Mouse (Mus musculus) megakaryocyte, adult 5-6 weeks (primary cell): ENCODE data around the gene Crb1. TPM values are rescaled to one million over a fixed set of nuclear protein-coding genes. Genes with fewer than 3 reads are reported as not detected.
"Not testable (repeated sequence)": the region's sequence is repeated elsewhere in the genome, so short reads cannot be mapped to it uniquely, and the experiment has no call there.

Experiments used
- ATAC-seq: 2 replicates; pipeline ENCODE4 v1.8.0; 2016; ENCODE audit warnings: mild to moderate bottlenecking, inconsistent platforms; ENCODE audit not compliant: poor library complexity, severe bottlenecking
- total RNA-seq, 2 experiments: library from RNA; stranded (forward) in 1 of 2; stranded (reverse) in 1 of 2; fragments of 153-499, 151-499 nt in 1 of 2; fragments of 221-1000, 200-1000 nt in 1 of 2; gene quantifications; 2 replicates each; pipeline versions ENCODE4 v1.2.3 to v1.2.4; 2015 to 2017

Crb1 gene
- not detected in 2 replicates for total RNA-seq (2015)
- total RNA-seq (2017): not detected in 2 replicates

DNA sequence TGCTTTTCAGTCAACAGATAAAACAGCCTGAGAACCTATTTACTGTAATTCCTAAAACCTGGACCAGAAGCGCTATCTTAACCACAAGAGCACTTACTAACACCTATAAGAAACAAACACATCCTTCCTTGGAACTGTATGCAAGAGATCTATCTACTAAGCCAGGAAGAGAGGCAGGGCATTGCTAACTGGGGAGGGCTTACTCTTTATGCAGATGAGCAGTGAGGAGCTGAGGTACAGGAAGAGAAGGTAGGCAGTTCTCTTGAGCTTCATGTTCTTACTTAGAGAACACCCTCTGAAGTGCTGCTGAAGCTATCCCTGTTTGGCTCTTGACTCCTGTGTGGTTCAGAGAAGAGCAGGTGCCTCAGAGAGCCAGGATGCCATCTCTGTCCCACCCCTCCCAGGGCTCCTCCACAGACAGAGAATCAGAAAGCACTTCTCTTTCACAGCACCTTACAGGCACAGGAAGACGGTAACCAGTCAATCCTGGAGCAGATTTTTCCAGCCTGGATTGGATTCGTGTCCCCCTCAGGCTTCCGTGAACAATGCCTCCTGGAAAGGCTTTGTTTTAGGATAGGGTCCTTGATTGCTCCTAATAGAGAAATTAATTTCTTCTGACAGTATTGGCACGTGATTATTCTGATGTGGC lies at the start of gene Crb1:
Gene Crb1 (minus strand): TSS at position 463 of the 649 bp plus-strand sequence.
- no peak for ATAC-seq

DNA sequence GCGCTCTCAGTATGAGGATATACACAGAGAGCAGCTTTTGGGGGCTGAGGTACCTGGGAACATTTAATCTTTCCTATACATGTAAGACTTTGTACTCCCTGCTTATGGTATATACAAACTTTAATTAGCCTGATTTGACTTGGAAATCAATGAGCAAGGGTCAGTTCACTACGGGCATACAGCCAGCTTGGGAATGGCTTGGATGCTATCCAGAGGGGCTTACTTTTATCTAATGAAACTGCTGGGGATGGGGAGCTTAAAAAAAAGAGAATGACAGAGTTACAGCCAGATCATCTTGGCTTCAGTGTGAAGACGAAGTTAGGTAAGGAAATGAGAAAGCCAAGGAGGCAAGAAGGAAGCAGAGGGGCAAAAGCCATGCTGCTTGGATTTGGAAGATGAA lies 48.1 kb upstream of the Crb1 start:
- ATAC-seq: no peak

DNA sequence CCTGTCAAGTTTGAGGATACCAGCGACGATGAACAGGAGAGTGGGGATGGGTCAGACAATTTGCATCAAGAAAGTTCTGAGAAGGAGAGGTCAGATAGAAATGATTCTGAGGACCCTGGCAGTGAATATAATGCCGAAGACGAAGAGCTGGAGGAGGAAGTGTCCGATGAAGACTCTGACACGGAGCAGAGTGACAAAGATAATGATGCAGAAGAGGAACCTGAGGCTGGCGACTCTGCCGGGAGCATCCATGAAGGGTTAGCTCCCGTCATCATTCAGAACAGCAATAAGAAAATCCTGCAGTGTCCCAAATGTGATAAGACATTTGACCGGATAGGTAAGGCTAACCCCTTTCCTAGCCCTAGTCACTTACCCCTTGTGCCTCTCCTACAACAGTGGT lies 47.0 kb upstream of the Crb1 start:
- ATAC-seq: peak; percentile 37

DNA sequence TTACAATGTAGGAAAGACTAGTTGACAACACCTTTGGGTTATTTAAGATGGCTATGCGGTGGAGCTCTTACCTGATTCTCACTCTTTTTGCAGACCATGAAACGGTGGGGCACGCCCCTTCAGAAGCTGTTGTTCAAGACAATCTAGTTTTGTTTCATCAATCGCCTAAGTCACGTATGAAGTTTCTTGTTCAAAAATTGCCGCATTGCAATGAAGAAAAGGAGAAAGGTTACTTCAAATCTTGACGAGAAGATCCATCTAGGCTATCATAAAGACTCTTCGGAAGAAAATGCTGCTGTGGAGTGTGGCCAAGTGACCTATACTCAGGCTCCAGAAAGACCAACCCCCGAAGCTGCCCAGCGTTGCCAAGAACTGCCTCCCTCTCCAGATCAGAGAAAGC lies 46.0 kb upstream of the Crb1 start:
- no peak for ATAC-seq

DNA sequence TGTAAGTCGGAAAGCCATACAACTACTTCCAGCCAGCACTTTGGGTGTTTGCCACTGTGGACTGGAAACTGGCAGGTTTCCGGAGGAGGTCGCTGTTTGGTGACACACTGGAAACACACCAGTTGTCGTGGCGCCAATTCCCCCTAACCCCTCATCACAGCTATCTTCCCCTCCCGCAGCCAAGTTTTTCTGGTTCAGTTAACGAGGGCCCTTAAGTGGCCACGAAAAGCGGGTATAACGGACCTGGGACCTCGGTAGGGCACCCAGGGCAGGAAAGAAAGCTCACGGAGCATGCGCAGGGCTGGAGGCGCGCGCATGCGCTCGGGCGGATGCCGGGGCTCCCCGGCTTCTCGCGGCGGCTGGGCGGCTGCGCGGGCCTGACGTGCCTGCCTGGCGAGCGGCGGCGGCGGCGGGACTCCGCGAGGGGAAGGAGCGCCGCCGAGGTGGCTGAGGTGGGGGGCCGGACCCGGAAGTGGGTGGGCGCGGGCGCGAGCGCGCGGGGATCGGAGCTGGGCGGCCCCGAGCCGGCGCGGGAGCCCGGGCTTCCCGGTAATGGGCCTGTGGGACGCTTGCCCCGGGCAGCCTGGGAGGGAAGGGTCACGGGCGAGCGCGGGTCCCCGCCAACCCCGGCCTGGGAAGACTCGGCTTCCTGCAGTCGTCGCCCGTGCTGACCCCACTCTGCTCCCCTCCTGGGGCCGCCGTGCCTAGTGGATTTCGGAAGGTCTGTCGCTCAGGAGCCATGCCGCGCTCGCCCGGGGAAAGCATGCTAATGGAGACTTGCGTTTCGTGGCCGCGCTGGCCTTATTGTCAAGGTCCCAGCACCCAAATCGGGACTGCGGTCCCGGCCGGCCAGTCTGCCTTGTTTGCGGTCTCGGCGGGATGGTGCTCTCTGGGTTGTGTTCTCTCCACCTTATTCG lies 45.2 kb upstream of the Crb1 start, which contains the start of gene Zbtb41:
Gene Zbtb41 (plus strand): TSS at position 414 of the 917 bp plus-strand sequence.
- ATAC-seq: peak; percentile 88

DNA sequence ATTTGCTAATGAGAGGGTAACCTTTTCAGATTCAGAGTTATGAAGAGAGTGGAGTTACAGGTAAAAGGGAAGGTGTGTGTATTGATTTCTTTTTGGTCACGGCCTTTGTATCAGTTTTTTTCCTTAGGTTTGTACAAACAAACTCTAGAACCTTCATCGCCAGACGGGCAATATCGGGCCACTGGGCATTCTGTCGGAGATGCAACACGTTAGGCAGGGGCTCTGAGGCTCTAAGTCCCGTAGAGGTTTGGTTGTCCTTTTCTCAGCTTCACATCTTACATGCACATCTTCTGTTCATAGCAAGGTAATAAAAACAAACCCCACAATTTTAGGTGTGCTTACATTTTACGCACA lies 44.6 kb upstream of the Crb1 start:
- peak; percentile 31 for ATAC-seq

DNA sequence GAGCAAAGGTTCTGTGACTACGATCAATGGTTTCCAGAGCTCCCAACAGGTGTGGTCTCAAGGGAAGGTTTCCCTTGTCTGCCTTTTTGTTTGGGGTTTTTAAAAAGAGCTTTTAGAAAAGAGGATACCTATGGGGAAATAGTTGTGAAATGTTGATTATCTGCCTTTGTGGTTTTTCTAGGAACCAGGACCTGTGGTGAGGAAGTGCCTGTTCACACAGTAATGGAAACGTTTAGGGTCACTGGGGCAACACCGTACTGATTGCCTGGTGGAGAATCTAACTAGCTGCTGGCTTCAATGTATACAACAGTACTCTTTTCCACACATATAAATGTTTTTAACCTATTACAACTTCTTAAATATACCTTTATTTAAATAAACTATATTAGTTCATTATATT lies 36.6 kb upstream of the Crb1 start:
- peak; percentile 98 for ATAC-seq

DNA sequence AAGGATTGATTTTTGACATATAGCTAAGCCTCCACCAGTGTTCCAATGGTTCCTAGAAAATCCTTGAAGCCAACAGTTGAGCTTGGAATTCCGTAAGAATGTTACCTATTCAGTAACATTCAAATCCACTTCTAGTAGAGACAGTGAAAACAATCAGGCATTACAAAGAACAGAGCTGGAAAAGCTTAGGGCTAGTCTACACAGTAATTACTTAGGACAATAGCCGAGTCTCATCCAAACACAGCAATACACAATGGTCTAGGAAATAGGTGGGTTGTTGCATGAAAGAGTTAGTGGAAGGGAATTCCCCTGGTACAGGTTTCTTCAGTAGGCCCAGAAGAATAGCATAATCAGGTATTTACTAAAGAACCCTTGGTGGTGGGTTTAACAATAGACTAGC lies 35.5 kb upstream of the Crb1 start:
- not testable (repeated sequence) for ATAC-seq

DNA sequence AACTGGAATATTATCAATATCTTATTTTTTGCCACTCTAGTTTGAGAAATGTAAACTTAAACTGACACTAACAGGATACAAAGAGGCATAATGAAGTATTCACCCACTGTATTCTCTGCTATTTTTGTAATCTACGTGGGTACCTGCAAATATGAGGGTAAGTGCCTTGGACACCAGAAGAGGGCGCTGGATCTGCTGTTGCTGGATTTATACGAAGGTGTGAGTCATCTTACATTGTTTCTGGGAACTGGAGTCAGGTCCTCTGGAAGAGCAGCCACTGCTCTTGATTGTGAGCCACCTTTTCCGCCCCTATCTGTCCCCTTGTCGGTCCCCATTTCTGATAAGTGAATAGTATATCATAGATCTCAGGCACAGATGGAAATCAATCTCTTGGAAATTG lies 30.8 kb upstream of the Crb1 start:
- peak; percentile 33; the same call in 1 of the 2 replicates for ATAC-seq

DNA sequence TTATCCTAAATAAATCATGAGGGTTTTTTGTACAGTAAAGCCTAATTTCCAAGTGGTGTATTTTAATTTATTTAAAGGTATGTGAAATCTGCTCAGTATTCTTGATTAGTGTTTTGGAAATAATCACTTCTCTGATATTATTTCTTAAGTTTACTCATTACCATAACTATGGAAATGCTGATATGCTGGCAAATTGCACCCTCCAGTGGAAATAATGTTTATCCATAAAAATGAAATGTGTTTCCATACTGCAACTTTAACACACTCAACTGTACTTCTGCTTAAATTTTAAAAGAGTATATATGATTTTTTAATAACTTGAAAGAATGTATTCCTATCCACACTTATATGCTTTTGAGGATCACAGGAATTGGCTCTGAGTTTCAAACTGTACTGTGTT lies 28.9 kb upstream of the Crb1 start:
- no peak for ATAC-seq

DNA sequence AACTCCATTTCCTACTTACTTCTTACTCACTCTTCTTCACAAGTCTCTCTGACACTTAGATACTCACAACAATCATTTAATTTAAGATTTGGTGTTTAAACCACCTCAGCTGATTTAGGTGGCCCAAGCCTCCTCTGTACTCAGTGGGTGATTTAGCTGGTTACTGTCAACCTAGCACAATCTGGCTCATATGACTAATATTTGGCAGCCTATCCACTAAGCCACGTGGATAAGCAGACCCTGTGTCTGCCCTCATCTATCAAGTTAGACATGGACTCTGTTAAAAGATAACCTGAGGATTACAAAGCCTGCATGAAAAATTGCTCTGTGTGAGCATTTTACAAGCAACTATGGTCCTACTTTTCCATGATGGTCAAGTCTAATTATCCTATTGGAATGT lies 19.7 kb upstream of the Crb1 start:
- no peak for ATAC-seq

DNA sequence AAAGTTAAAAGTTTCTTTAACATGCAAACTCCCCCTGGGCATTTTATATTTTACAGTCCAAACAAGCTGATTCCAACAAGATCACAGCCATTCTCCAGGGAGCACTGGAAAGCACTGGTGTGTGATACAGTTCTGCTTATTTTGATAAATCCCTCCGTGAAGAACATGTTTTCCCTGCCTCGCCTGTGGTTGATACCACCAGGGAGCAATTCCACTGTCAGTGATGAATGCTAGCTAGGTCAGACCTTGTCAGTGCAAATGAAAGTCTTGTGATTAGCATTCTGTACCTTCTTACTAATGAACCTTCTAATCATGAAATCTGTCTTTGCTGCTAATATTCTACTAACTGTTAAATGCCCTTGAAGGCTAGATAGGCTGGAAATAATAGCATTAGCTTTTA lies 14.8 kb upstream of the Crb1 start:
- ATAC-seq: no peak

DNA sequence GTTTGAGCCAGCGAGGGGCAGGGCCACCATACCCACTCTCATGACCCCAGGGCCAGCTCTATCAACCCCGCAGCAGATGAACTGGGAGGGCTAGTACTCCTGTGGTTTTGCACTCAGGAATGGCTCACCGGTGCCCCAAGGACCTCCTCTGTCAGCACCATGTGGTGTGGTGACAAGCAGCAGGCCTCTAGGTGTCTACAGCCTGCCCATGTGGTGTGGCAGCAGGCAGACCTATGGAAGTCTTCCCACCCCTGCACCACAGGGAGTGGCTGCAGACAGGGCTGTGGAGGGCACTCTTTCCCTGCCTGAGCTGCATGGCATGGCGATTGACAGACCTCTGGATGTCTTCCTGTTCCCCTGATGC lies 2.7 kb upstream of the Crb1 start:
- 0 out of 2 replicates have a peak, but pooled peaks have one; percentile 18 for ATAC-seq

DNA sequence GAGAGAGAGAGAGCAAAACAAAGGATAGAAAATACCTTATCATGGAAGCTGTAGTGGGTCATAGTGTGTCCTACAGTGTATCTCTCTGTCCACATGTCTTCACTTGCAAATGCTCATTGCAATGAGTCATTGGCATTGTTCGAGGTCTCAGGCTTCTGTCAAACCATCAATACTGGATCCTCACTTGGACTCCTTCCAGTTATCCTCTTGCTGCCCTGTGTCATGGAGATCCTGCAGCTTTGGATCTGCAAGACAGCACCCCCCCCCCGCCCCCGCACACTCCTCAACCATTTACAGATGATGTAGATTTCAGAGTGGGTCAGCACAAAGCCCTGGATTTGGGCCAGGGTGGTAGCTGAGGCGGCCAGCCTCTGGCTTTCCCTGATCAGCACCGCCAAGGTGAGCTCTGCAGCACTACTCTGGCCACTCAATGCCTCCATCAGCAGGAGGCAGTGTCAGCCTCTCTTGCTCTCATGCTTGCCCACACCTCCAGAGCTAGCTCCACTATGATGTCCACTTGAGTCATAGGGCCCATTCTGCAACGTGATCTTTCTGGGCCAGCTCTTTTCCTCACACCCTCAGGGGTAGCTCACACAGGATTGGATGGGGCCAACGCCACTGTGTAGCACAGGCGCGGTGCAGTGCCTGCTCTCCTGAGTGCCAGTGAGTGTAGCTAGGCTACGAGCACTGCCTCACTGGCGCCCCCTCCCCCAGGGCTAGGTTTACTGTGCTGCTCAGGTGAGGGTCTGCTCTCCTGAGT lies 2.1 kb upstream of the Crb1 start:
- peak; percentile 40 for ATAC-seq

DNA sequence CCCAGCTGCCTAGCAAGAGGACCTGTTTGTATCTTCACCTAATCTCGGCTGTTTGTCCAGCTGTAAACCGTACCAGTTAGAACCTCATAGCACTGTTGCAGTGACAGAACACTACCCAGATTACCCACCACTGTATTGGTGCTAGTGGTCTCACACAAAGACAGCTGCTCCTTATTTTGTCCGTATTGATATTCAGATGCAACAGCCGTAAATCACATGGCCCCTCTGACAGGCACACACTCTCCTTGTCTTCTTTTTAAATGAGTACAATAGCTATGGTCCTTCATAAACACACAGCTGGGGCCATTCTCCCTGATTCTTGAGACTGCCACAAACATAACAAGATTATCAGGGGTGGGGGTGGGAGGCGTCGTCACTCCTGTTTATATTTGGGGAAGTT lies 1.0 kb downstream of the Crb1 start:
- ATAC-seq: no peak

DNA sequence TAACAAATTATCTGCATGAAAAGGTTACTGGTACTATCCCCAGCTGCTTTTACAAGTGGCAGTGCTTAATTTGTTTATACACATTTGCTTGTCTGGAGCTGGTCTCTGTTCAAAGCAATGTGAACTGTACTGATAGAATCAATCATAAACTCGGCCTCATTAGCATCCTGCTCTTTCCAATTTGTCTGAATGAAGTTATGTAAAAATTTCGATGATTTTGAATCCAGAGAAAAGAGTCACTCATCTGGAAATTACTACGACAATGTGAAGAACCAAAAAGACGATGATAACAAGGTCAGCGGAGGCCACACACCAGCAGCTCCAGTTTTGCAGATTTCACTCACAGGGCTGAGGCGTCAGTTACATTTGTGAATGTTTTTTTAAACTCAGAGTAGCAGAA lies 5.6 kb downstream of the Crb1 start:
- ATAC-seq: no peak

DNA sequence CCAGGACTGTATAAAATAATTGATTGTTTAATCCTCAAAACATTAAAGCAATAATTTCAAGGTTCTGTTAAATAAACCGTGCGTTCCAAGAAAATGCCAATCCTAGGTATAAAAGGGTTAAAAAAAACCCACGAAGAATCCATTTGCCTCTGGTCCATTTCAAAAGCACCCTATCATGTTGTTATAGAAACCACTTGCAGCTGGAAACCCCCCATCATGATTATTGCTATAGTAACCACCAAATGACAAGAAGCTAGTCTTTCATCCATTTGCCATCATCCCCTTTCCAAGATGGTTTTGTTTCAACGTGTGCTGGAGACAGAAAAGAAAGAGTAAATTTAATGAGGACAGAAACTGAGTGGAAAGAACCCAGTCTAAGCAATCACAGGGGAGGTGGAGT lies 28.3 kb downstream of the Crb1 start:
- ATAC-seq: no peak

DNA sequence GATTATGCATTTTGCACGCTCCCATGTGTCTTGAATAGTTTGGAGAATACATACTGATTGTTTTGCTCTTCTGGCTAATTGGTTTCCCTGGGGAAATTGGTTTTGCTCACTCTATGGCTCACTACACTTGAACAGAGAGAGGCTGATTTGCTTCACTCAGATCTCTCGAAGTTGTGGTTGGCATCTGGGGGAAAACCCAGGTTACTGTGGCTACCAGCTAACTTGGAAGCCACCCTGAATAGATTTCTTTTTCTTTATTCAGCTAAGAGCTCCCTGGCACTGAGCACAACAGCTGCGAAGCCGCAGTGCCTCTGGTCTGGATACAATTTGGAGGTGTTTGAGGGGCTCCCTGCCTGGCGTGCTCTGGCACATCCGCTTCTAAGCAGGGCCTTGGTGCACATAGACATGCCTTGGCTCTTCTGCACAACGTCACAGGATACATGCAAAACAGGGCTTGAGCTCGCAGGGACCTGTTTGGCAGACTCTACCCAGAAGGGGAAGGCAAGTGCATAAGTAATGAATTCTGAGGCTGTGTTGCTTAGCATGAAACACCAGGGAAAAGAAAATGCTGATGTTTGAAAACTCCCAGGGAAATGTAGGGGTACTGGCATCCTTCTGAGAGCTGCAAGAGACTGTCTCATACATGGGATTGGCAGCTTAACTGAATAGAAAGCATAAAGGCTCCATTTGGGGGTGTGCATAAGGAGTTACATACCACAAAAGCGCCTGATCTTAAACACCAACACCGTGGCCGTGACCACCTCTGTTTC lies 30.1 kb downstream of the Crb1 start:
- no peak for ATAC-seq

DNA sequence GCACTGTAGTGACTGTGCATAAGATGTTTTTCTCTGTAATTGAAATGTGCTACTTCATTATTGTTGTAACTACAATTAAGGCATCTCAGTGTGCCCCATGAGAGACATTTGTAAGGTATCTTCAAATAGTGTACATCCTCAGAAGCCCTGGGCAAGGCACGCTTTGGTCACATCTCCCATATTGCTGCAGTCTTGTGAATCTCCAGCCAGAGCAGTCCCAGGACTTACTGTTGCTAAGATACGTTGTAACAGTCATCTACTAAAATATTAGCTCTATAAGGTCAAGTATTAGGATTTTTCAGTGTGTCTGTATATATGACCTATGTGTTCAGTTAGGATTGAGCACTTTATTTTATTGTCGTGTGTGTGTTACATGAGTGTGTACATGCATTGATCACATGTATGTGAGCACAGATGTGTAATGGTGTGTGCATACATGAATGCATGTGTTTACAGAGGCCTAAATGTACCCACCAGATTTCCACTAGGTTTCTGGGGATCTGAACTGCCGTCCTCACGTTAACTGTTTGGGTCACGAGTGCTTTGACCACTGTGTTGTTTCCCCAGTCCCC lies 30.8 kb downstream of the Crb1 start:
- no peak for ATAC-seq

DNA sequence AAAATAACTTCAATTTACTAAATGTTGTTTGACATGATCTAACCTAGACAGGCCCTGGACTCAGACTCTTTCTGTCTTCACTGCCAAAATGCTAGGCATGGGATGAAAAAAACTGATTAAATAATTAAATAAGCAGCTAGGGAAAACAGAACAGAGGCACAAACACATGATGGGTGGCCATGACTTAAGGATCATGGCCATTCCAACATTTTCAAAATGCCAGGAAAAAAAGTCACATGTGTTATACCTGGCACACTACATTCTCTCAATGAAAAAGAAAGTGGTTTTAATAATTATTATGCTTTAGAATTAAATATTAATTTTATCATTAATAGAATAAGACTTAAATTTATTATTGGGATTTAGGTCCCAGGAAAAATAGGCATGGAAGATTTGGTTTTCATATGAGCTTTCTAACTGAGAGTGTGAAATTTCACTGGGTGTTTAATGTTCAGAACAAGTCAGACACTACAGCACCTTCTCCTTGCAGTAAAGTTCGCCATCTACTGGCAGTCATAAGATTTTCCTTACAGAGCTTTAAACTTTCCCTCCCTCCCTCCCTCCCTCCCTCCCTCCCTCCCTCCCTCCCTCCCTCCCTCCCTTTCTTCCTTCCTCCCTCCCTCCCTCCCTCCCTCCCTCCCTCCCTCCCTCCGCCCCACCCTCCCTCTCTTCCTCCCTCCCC lies 36.6 kb downstream of the Crb1 start:
- no peak for ATAC-seq
